Mouse (Mus musculus): ENCODE measurements at regions not wholly inside any gene's neighbourhood (a gene's known extent, or its start where the extent isn't known, plus 50 kb on each side); places are given as distances from the start of the nearest gene placed in this dataset.

DNA sequence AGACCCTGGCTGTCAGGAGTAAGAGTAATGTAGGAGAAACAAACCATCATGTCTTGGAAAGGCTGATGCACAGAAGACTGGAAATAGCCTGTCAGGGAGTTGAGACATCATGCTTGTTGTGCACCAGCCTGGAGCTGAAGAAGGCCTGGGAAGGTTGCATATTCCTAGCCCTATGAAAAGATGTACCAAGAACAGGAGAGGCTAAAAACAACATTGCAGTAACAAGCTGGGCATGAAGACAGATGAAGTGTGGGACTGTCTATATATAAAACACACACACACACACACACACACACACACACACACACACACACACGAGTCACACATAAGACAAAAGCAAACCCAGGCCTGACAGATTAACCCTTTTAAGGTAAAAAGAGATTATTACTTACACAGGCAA lies 185.1 kb upstream of the Tmem72 start:
- TF ChIP-seq CTCF (conservative IDR thresholded peaks at IDR 0.05; ENCODE audit: low read length) = no peak
- TF ChIP-seq POU5F1 (IDR thresholded peaks at IDR 0.05; ENCODE audit: borderline replicate concordance, low read length) = no peak
- no peak for TF ChIP-seq NANOG (IDR thresholded peaks at IDR 0.05; ENCODE audit: borderline replicate concordance, low read length)

Data from E14TG2a.4 (cell line).